Mouse (Mus musculus) mature B cell (primary cell): ENCODE results near the gene Cep41.

Experiments
- in situ Hi-C: fragments of 300-500 bp; cut with MboI; formaldehyde crosslinking; loops from 2 replicates; pipeline ENCODE4 v1.14.3; 2019

The Cep41 gene

DNA sequence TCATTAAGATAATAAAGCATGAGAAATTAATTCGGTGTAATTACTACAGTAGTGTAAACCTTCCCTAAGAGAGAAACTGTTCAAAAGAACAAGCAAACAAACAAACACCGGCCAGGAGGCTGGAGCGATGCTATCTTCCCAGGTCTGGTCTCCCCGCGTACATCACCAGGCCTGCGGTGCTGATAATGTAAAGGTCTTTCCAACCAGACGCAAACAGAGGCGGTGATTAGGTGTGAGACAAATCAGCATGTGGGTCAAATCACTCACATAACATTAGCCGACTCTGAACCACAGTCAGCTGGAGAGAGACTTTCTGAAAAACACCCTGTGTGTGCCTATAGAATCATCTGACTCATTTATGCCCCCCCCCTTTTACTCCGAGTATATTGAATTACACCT is 17.8 kb upstream of the Cep41 start:
- in situ Hi-C loops: no loop called here

DNA sequence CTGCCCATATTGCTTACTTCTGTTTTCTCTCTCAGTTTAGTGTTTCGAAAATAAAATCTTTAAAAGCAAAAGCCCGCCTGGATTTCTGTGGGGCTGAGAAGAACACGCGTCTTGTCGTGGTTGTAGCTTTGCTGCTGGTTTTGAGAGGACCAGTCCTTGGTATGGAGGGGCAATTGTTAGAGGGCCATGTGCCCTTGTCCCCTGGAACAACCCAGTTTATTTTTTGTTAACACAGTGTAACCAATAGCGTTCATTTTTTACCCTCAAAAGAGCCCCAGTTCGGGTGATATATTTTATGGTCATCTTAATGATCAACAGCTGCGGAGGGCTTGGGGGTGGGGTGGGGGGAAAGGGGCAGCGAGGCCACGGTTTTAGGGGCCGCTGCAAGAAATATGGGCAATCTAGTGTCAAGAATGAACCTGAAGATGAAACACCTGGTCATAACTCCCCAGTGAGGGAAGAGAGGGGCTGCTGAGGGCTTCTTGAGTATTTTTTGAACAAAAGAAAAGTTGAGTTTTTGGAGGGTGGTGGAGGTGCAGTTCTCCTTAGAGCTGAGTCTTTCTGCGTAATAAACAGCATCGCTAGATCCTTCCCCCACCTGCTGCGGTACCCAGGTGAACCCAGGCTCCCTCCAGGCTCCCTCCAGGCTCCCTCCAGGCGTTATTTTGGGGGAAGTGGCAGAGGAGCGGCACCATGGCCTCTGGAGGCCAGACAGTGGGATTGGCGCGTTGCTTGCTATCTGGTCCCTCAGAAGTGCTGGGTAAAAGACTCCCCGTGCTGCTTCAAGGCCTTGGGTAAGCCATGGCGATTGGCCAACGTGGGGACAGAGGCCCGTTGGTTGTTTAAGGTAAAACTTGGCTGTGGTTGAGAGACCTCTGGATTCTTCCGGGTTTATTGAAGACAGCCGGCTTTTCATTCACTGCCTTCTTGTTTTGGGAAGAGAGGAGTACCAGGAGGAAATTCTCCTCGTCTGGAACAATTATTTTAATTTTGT is 17.1 kb upstream of the Cep41 start:
- in situ Hi-C loops: no loop called here

DNA sequence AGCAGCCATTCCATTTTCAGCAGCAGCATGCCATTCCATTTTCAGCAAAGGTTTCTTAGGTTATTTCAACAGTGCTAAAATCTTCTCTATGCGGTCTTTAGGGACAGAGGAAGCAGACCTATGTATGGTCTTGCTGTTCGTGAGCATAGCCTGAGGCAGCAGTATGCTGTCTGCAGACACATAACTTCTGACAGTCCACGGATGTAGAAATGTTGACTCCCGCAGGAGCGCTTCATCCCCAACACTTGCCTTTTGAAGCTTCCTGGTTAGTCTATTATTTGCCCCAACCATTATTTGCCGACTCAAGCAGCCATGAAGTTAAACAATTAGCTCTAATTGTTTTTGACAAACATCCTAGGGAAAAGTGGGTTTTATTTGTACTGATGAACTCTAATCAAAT is 15.6 kb upstream of the Cep41 start:
- in situ Hi-C loops: no loop called here

DNA sequence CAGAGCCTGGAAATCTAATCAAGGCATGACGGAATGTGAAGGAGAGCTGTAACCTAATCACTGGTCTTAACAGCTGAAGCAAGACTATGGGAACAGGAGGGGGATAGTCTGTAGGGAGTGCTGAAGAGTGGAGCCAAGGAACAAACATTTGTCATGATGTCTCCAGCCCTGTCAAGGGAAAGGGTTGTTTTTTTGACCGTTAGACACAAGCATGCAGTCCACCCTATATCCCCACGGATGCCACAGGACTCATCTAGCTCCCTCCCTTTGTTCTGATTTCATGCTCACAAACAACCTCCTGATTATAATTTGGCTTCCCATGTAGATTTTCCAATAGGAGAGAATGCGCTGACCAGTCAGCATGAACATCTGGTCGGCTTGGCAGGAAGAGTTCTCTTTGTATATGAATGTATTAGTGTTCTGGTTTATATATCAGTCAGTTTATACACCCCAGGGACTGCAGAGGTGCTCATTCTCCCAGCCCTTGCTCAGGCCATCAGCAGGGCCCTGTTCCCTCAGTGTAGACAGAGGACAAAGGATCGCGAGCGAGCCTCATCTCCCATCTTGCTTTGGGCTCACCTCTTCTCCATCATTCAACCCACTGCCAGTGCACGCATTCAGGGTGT is 10.5 kb upstream of the Cep41 start:
- in situ Hi-C loops: no loop called here

DNA sequence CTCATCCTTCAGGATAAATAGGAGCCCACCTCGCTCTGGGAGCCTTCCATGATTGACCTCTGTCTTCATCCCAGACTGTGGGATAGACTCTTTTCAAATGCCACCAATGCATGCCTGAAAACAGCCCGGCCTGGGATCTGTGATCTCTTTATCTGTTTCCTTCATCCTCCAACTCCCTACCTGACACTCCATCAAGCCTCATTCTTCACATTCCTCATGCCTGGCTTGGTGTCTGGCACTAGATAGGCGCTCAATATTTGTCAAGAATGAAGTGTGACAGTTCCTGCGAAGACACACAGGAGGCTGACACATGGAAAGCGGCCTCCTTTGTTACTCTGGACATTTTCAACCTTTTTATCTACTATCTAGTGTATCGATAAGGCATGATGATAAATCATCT is 9.9 kb upstream of the Cep41 start:
- in situ Hi-C loops: no loop called here

DNA sequence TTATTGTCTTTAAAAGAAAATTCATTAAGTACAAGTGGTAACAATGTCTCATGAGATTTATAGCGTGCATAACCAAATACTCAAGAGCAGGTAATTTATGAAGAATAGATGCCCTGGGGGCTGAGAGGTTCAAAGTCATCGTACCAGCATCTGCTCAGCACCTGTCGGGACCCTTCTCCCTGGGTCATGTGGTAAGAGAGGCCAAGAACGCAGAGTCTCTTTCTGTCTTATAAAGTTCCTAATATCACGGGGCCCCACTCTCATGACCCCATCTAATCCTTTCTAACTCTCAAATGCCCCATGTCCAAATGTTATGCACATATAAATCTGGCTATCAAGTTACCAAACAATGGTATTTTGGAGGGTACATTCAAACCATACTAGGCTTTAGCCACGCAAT is 9.3 kb upstream of the Cep41 start:
- in situ Hi-C loops: no loop called here

DNA sequence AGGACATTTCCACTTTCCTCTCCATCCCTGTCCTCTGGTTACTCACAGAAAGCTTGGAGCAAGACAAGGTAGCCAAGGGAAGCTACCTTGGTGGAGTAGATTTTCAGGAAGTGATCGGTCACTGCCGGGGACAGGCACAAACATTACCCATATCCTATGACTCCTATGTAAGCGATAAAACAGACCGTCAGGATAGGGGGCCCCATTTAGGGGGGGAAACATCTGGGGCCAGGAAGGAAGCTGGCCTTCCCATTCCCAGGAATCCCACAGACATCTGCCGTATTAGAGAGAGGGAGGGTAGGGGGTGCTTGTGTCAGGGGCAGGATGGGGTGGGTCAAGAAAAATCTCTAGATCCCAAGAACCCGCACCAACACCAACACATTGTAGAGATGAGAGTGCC is 6.6 kb upstream of the Cep41 start:
- in situ Hi-C loops: no loop called here

DNA sequence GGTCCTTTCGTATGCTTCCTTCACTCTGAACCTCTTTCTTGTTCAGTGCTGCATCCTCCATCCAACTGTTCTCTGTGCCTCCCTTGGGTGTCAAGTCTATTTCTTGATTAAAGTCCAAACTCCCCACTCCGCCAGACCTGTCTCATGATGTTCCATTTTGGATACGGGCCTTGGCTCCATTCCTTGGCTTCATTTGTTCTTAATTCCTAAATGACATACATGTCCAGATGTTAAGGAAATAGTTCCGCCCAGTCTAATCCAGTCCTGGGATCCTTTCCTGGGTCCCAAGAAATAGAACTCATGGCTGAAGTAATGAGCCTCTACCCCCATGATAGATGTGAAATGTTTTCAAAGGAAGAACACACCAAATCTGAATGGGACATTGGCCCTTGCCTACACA is 4.5 kb upstream of the Cep41 start:
- in situ Hi-C loops: no loop called here

DNA sequence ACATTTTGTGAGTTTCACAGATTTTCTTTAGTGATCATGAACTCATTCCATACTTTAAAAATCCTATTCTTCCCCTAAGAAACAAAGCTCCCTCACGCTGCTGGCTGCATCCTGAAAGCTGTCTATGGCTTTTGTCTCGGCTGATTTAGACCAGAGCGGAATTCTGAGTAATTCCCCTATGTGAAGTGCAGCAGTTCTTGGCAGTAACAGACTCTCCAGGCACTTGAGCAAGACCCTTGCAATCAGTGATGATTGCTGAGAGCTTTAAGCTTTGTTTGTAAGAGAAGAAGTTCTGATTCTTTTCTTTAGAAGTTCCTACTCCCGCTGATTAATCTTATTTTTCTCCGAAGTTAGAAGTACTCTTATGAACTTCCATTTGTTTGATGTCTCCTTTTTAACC is 3.9 kb upstream of the Cep41 start:
- in situ Hi-C loops: no loop called here

DNA sequence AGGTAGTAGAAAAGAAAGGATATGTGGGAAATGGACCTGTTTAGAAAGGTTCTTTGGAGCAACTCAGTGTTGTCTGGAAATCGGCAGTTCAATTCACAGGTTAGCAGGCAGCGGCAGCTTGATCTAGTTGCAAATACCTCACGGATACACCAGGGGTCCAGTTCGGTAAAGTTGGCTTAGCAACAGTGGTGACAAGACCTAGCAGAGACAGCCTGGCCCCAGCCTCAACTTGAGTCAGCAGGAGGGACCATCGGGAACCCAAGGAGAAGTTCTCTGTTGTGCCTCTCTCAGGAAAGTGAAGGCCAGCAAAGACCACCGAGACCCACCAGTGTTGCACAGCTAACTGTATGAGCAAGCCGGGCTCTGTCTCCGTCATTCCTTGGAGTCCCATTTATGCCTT is 1.6 kb upstream of the Cep41 start:
- in situ Hi-C loops: no loop called here

DNA sequence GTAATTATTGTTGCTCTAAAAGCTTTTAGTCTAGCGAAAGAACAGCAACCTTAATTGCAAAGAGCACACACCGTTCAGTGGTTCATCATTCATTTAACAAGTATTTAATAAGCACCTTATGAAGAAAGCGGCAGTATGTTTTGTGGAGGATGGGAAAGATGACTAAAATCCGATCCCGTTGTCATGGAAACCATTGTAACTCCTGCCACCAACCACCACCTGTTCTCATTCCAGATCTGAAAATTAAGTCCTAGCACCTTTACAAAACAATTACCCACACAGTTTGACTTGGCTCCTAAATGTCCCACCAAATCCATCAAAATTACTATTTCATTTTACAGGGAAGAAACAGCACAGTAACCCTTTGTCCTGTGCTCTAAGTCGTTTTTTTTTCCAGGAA is 660 bp upstream of the Cep41 start:
- in situ Hi-C loops: no loop called here

DNA sequence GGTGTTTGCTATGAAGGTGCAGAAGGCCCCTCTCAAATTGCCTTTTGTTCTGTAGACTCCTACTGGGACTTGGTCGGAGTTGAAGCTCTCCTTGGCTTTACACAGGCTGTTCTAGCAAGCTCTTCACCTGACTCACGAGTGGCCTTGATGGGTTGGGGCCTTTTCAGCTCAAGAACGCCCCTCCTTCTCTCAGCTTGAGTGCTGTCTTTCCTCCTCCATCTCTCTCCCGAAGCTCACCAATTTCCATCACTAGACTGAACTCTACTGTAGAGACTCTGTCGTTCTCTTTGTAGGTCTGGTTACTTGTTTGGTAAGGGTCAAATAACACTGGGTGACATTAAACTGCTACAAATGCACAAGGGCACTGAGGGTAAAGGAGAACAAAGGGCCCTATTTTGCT is 723 bp downstream of the Cep41 start:
- in situ Hi-C loops: no loop called here

DNA sequence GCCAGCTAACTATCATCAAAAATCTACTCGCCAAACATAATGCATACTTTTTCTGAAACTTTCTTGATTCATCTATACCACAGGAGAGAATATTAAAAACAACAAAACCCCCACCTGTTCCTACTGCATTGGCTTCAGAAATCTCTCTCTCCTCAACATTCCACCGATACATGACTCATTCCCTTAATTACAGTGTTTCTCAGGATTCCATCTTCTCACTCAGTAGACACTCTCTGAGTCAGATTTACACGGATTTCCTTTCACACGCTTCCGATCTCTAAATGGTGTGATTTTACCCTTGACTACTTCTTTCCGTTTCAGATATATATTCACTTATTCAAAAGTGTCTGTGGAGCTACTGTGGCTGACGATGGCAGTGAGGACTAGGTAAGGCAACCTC is 6.4 kb downstream of the Cep41 start:
- in situ Hi-C loops: no loop called here

DNA sequence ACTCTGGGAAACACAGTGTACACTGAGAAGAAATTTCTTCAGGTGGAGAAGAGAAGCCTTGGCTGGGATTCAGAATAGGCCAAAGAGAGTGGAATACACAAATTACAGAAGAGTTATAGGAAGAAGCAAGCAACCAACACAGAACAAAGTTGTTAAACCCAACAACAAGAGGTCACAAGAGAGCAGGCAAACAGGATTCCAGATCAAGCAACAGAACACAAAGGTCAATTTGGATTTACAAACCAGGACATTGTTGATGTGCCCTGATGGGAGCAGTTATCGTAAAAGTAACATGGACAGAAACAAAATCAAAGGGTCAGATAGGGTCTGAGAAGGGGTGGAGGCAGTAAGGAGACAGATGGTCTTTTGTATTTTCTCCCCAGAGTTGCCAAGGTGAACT is 9.0 kb downstream of the Cep41 start:
- in situ Hi-C loops: no loop called here

DNA sequence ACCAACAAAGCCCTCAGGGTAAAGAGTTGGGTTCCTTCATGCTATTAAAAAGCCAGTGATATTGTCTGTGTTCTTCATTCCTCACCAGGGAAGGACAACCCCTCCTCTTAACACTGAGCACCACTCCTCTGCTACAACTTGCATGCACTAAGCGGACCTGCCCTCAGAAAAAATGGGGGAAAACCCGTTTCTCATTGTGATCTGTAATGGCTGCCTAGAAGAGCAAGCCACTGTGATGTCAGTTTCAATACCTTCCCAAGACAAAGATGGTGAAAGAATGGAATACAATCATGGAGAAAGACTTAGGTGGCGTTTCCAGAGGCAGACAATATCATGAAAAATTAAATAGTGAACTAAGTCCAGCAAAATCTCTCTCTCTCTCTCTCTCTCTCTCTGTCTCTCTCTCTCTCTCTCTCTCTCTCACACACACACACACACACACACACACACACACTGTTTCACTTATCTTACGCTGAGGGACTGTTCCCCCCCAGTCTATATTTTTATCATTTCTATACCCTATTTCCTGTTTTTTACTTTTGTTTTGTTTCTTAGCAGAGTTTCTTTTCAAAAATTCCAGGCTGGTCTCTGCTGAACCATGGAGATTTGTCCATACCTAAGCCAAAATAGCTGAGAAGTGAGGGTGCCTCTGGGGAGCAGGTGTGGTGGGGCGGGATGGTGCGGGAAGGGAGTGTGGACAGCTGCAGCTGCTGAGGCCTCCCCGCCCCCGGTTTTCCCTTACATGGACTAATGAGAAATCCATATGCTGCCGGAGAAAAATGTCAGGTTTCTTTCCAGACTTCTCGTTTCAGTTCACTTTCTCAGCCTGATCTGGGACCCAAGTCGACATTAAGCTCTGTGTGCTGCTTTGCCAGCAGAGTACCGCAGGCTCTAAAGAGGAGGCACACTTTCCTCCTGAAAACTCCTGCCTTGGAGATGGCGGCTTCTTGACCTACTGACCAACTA is 11.3 kb downstream of the Cep41 start:
- in situ Hi-C loops: no loop called here

DNA sequence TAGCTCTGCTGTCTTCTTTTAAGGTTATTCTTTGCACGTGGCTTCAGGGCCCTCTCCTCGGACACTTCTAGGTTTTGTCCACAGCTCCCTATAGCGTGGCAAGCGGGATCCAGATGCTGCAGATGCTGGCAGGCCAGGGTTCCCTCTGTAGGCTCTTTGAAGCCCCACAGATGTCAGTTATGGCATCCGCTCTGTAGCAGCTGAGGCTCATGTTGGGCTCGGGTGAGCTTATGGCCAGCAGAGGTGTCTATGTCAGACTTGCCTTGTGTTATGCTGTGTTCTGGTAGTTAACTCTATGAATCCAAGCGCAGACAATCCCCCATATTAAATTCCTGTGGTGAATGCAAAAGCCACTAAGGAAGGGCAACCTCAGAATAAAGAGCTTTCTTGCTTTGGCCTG is 13.1 kb downstream of the Cep41 start:
- in situ Hi-C loops: no loop called here

DNA sequence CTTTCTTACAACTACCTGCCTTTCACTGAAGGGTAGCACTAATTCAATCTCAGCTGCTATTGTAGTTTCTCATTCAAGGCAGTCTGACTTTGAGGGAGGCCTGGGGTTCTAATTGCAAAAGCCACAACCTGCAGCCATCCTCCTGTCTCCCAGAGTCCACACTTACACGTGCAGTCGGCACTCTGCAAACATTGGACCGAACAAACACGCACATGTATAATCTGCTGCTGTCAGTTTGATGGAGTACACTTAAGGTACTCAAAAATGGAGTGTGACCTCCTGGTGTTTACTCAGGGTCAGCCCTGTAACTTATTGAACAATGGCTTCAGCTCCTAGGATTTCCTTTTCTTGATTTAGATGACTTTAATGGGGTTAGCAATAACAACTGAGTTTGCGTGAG is 14.0 kb downstream of the Cep41 start:
- in situ Hi-C loops: no loop called here

DNA sequence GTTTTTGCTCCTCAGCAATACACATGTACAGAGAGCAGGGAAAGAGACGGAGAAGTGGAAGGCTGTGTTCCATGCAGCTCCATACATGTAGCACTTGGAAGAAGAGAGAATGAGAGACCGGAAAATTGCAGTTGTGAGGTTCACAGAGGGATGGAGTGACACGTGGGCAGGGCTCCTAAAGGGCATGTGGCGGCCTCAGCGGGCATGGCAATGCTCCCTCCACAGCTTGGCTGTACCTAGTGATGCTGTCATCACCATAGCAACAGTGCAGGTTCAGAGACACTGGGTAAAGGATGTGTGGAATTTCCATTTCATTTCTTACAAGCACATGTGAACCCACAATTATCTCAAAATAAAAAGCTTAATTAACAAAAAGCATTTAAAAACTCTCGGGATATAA is 15.1 kb downstream of the Cep41 start:
- in situ Hi-C loops: no loop called here

DNA sequence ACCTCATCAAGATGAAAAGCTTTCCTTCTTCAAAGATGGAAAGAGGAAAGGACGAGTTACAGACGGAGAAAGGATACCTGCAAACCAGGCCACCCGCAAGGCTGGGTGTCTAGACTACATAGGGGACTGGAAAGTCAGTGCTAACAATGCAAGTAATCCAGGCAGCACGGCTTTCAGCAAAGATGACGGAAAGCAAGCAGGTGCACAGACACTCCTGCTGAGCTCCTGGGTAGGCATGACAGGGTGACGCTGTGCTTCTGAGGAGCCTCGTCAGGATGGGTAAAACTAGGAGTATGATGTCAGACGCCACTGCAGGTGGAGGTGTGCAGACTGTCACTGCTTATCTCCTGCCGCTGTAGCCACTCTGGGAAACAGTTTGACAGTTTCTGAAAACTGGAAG is 16.0 kb downstream of the Cep41 start:
- in situ Hi-C loops: no loop called here

DNA sequence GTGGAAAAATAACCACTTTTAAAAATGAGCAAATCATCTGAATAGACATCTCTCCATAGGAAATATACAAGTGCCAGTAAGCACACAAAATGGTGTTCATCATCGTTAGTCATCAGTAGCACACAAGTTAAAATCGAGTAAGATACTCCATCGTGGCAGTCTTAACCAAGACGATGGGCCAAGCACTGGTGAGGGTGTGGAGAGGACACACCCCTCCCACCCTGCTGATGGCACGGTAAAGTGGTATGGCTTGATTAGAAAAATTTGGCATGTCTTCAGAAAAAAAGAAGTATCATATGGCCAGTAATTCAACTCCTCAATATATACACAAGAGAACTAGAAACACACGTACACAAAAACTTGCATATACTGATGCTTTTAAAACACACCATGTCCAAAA is 17.0 kb downstream of the Cep41 start:
- in situ Hi-C loops: no loop called here

DNA sequence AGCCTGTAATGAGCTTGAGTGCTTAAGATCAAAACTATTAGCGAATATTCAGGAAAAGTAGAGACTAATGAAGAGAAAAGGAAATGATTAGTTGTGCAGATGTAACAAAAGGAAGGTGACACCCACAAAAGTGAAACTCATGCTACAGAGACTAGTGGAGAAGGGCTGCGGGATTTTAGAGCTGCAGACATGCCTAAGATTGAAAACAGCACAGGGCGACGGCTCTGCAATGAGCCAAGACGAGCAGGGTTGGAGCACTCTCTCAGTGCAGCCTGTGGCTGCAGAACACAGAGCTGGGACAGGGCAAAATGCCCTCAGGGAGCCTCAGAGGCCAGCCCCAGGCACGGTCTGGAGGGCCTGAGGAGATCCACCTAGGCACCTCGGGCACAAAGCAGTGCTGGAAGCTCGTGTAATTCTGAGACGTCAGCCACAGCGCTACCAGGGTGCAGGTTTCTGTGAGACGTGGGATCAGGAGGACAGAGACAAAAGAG is 18.2 kb downstream of the Cep41 start:
- in situ Hi-C loops: no loop called here

DNA sequence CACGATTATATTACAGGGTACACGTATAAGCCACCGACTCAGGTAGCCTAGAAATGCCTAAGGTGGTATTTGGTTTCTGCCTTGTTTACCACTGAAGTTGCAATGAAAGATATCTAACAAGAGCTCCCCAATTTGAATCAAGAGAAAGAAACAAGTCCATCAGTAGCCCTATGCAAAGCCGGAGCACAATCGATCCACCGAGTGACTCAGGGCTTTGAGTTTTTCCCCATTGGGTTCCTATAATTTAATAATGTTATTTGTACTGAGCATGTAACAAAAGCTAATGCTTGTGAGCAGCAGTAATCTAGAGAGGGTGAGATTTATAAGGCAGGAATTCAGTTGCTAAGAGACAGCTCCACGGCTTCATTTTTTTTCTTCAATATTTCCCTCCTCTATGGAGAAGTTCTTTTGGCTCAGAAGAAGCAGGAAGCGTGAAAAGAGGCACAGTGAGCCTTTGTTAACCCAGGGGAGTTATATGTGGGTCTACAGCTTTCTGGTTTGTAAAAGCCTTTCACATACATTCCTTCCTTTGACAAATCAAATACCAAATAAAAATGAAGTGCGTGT is 18.8 kb downstream of the Cep41 start:
- in situ Hi-C loops: no loop called here
